Mouse (Mus musculus) gastrocnemius, postnatal 36 days (tissue): ENCODE measurements around the gene Muc13. TPM values are rescaled to one million over a fixed set of nuclear protein-coding genes. Genes with fewer than 3 reads are reported as not detected.

Experiments used
- DNase-seq, 2 experiments: peaks; one replicate each; pipeline ENCODE4 v3.0.0; 2022
- intact Hi-C: fragments of 180-260 bp; cut with DNase I; formaldehyde crosslinking; loops from one replicate; pipeline ENCODE4 v1.15.1; 2025
- total RNA-seq, 2 experiments: library from RNA; stranded (reverse); gene quantifications; 2 replicates each; pipeline ENCODE4 v1.2.3; 2021

Muc13 gene
- total RNA-seq, 2 experiments from 2014 or later, result not detected

- intact Hi-C loops, result no loop called here
- DNase-seq, result no peak
Measured at GRCm38 (mm10) chr16:33768491-33769278, 25.2 kb upstream of the Muc13 start.

GRCm38 (mm10) chr16:33769848-33770247 lies 24.0 kb upstream of the Muc13 start:
- no peak for DNase-seq
- intact Hi-C loops, result no loop called here

GRCm38 (mm10) chr16:33770778-33771454 lies 22.9 kb upstream of the Muc13 start:
- intact Hi-C loops, result no loop called here
- DNase-seq, result no peak

- no peak for DNase-seq
- intact Hi-C loops, result no loop called here
Measured at GRCm38 (mm10) chr16:33772809-33773208, 21.0 kb upstream of the Muc13 start.

GRCm38 (mm10) chr16:33774972-33775371 lies 18.9 kb upstream of the Muc13 start:
- no peak for DNase-seq
- intact Hi-C loops, result no loop called here

GRCm38 (mm10) chr16:33775733-33776335 lies 18.0 kb upstream of the Muc13 start:
- DNase-seq, result no peak
- intact Hi-C loops, result no loop called here

- intact Hi-C loops, result no loop called here
Measured at GRCm38 (mm10) chr16:33776766-33777529, 16.9 kb upstream of the Muc13 start.

GRCm38 (mm10) chr16:33777607-33778006 lies 16.2 kb upstream of the Muc13 start:
- no peak for DNase-seq
- intact Hi-C loops, result no loop called here

More at GRCm38 (mm10) chr16:33776766-33777529, 16.9 kb upstream of the Muc13 start:
- no peak for DNase-seq

GRCm38 (mm10) chr16:33781789-33782728 lies 11.8 kb upstream of the Muc13 start:
- DNase-seq, result no peak
- intact Hi-C loops, result no loop called here

- DNase-seq, result no peak
- intact Hi-C loops, result no loop called here
Measured at GRCm38 (mm10) chr16:33782729-33783091, 11.1 kb upstream of the Muc13 start.

- DNase-seq, result no peak
- intact Hi-C loops, result no loop called here
Measured at GRCm38 (mm10) chr16:33784547-33784946, 9.3 kb upstream of the Muc13 start.

- DNase-seq, result no peak
- intact Hi-C loops, result no loop called here
Measured at GRCm38 (mm10) chr16:33785092-33785704, 8.6 kb upstream of the Muc13 start.

GRCm38 (mm10) chr16:33786657-33787390 lies 7.0 kb upstream of the Muc13 start:
- DNase-seq, result no peak
- intact Hi-C loops, result no loop called here

- intact Hi-C loops, result loop anchor here (5.0 kb wide), 2 partner anchors 48 to 488 kb away; no protein-coding TSS in a partner anchor
- no peak for DNase-seq
Measured at GRCm38 (mm10) chr16:33795106-33795505, 1.3 kb downstream of the Muc13 start.

- no peak for DNase-seq
- intact Hi-C loops, result loop anchor here (5.0 kb wide), 2 partner anchors 49 to 489 kb away; no protein-coding TSS in a partner anchor
Measured at GRCm38 (mm10) chr16:33795887-33796286, 2.0 kb downstream of the Muc13 start.

- intact Hi-C loops, result loop anchor here (5.0 kb wide), 2 partner anchors 49 to 489 kb away; no protein-coding TSS in a partner anchor
- DNase-seq, result no peak
Measured at GRCm38 (mm10) chr16:33796756-33797155, 2.9 kb downstream of the Muc13 start.

- peak in 1 of 2 experiments; percentile 37 for DNase-seq
Measured at GRCm38 (mm10) chr16:33797860-33798259, 4.0 kb downstream of the Muc13 start.

GRCm38 (mm10) chr16:33810002-33810401 lies 16.2 kb downstream of the Muc13 start:
- intact Hi-C loops, result no loop called here

More at GRCm38 (mm10) chr16:33797860-33798259, 4.0 kb downstream of the Muc13 start:
- intact Hi-C loops, result loop anchor here (5.0 kb wide), 2 partner anchors 51 to 491 kb away; no protein-coding TSS in a partner anchor

More at GRCm38 (mm10) chr16:33810002-33810401, 16.2 kb downstream of the Muc13 start:
- no peak for DNase-seq
